Mouse (Mus musculus): ENCODE results near the gene Skp2. TPM values are rescaled to one million over a fixed set of nuclear protein-coding genes. Genes with fewer than 3 reads are reported as not detected.
"Not testable (repeated sequence)": the region's sequence is repeated elsewhere in the genome, so short reads cannot be mapped to it uniquely, and the experiment has no call there.

The Skp2 gene
- polyA plus RNA-seq (2016; fragmentation: Nextera tagmentation; extraction: Ambion mirVana) = 128 and 129 TPM in 2 replicates

- H3K4me1 ChIP-seq = no peaks in the 10 kb centered on the region
- H3K27me3 ChIP-seq (replicated peaks; ENCODE audit: low read depth, poor library complexity, severe bottlenecking) = no peaks in the 10 kb centered on the region
- H3K4me3 ChIP-seq = no peak within 1 kb of the TSS
- peaks cover 66% of the 10 kb centered on the region for H3K36me3 ChIP-seq (replicated peaks)
- DNase-seq (ENCODE audit: low spot score) = no peak
- H3K27ac ChIP-seq (replicated peaks) = no peak within 1 kb of the TSS
- no peaks in the 10 kb centered on the region for H3K9me3 ChIP-seq
Observed at GRCm38 (mm10) chr15:9155325-9155724, at the start of gene Skp2. TSS of gene Skp2 (minus strand) at chr15:9155425.

- Histone ChIP-seq H3K4me1 (no peaks in the 10 kb centered on the region), H3K27ac (replicated peaks) (no peak overlapping the region), H3K27me3 (replicated peaks; ENCODE audit: low read depth, poor library complexity, severe bottlenecking) (no peaks in the 10 kb centered on the region), H3K36me3 (replicated peaks) (peaks cover 24% of the 10 kb centered on the region), H3K4me3 (no peak overlapping the region), H3K9me3 (no peaks in the 10 kb centered on the region)
- no peak for DNase-seq (ENCODE audit: low spot score)
- WGBS = 57% methylated on average over 6 of the region's 6 CpGs
Observed at GRCm38 (mm10) chr15:9198421-9198820, 43.2 kb upstream of the Skp2 start.

GRCm38 (mm10) chr15:9192685-9193084 is 37.5 kb upstream of the Skp2 start:
- not testable (repeated sequence) for H3K4me3 ChIP-seq; H3K27ac ChIP-seq (replicated peaks); H3K4me1 ChIP-seq; DNase-seq (ENCODE audit: low spot score); H3K9me3 ChIP-seq; H3K27me3 ChIP-seq (replicated peaks; ENCODE audit: low read depth, poor library complexity, severe bottlenecking)
- H3K36me3 ChIP-seq (replicated peaks) = peaks cover 47% of the 10 kb centered on the region

GRCm38 (mm10) chr15:9189796-9190195 is 34.6 kb upstream of the Skp2 start:
- Histone ChIP-seq H3K36me3 (replicated peaks) (peaks cover 46% of the 10 kb centered on the region), H3K9me3 (no peaks in the 10 kb centered on the region), H3K27me3 (replicated peaks; ENCODE audit: low read depth, poor library complexity, severe bottlenecking) (no peaks in the 10 kb centered on the region), H3K4me1 (no peaks in the 10 kb centered on the region), H3K4me3 (no peak overlapping the region), H3K27ac (replicated peaks) (no peak overlapping the region)
- WGBS = 67% methylated on average over 2 of the region's 2 CpGs
- DNase-seq (ENCODE audit: low spot score) = no peak

GRCm38 (mm10) chr15:9183995-9184394 is 28.8 kb upstream of the Skp2 start:
- Histone ChIP-seq H3K27me3 (replicated peaks; ENCODE audit: low read depth, poor library complexity, severe bottlenecking) (no peaks in the 10 kb centered on the region), H3K4me1 (no peaks in the 10 kb centered on the region), H3K36me3 (replicated peaks) (peaks cover 44% of the 10 kb centered on the region), H3K9me3 (no peaks in the 10 kb centered on the region), H3K4me3 (no peak overlapping the region), H3K27ac (replicated peaks) (no peak overlapping the region)
- DNase-seq (ENCODE audit: low spot score) = no peak
- WGBS = 93% methylated on average over 5 of the region's 5 CpGs

GRCm38 (mm10) chr15:9177038-9177437 is 21.8 kb upstream of the Skp2 start:
- DNase-seq (ENCODE audit: low spot score) = no peak
- Histone ChIP-seq H3K27ac (replicated peaks) (no peak overlapping the region), H3K4me1 (no peaks in the 10 kb centered on the region), H3K27me3 (replicated peaks; ENCODE audit: low read depth, poor library complexity, severe bottlenecking) (no peaks in the 10 kb centered on the region), H3K4me3 (no peak overlapping the region), H3K9me3 (no peaks in the 10 kb centered on the region), H3K36me3 (replicated peaks) (peaks cover 45% of the 10 kb centered on the region)
- 93% methylated on average over 3 of the region's 3 CpGs for WGBS

GRCm38 (mm10) chr15:9164125-9164524 is 8.9 kb upstream of the Skp2 start:
- H3K4me1 ChIP-seq = no peaks in the 10 kb centered on the region
- no peaks in the 10 kb centered on the region for H3K27me3 ChIP-seq (replicated peaks; ENCODE audit: low read depth, poor library complexity, severe bottlenecking)
- H3K4me3 ChIP-seq = no peak overlapping the region
- WGBS = 72% methylated on average over 6 of the region's 6 CpGs
- H3K36me3 ChIP-seq (replicated peaks) = peaks cover 51% of the 10 kb centered on the region
- H3K27ac ChIP-seq (replicated peaks) = no peak overlapping the region
- no peak for DNase-seq (ENCODE audit: low spot score)
- no peaks in the 10 kb centered on the region for H3K9me3 ChIP-seq

- H3K9me3 ChIP-seq = no peaks in the 10 kb centered on the region
- 87% methylated on average over 4 of the region's 4 CpGs for WGBS
- peaks cover 48% of the 10 kb centered on the region for H3K36me3 ChIP-seq (replicated peaks)
- no peaks in the 10 kb centered on the region for H3K4me1 ChIP-seq
- H3K4me3 ChIP-seq = no peak overlapping the region
- no peak overlapping the region for H3K27ac ChIP-seq (replicated peaks)
- no peaks in the 10 kb centered on the region for H3K27me3 ChIP-seq (replicated peaks; ENCODE audit: low read depth, poor library complexity, severe bottlenecking)
- no peak for DNase-seq (ENCODE audit: low spot score)
Observed at GRCm38 (mm10) chr15:9162557-9163070, 7.4 kb upstream of the Skp2 start.

GRCm38 (mm10) chr15:9140684-9141171 is 14.5 kb downstream of the Skp2 start:
- no peaks in the 10 kb centered on the region for H3K27me3 ChIP-seq (replicated peaks; ENCODE audit: low read depth, poor library complexity, severe bottlenecking)
- H3K27ac ChIP-seq (replicated peaks) = peak overlapping the region; percentile 89
- H3K36me3 ChIP-seq (replicated peaks) = peaks cover 37% of the 10 kb centered on the region
- 0% methylated on average over 37 of the region's 37 CpGs for WGBS
- H3K4me1 ChIP-seq = peaks cover 25% of the 10 kb centered on the region
- peak overlapping the region; percentile 88 for H3K4me3 ChIP-seq
- DNase-seq (ENCODE audit: low spot score) = no peak
- no peaks in the 10 kb centered on the region for H3K9me3 ChIP-seq

- peaks cover 39% of the 10 kb centered on the region for H3K36me3 ChIP-seq (replicated peaks)
- peak; percentile 97 for DNase-seq (ENCODE audit: low spot score)
- peak within 1 kb of the TSS; percentile 88 for H3K4me3 ChIP-seq
- H3K27ac ChIP-seq (replicated peaks) = peak within 1 kb of the TSS; percentile 89
- under 1% methylated on average over 34 of the region's 34 CpGs for WGBS
- H3K27me3 ChIP-seq (replicated peaks; ENCODE audit: low read depth, poor library complexity, severe bottlenecking) = no peaks in the 10 kb centered on the region
- peaks cover 26% of the 10 kb centered on the region for H3K4me1 ChIP-seq
- no peaks in the 10 kb centered on the region for H3K9me3 ChIP-seq
Observed at GRCm38 (mm10) chr15:9140252-9140680, 15.0 kb downstream of the Skp2 start, which contains the start of gene Lmbrd2. TSS of gene Lmbrd2 (plus strand) at chr15:9140550.

GRCm38 (mm10) chr15:9139447-9139846 is 15.8 kb downstream of the Skp2 start:
- H3K27me3 ChIP-seq (replicated peaks; ENCODE audit: low read depth, poor library complexity, severe bottlenecking) = no peaks in the 10 kb centered on the region
- peak; percentile 19 for DNase-seq (ENCODE audit: low spot score)
- H3K27ac ChIP-seq (replicated peaks) = peak overlapping the region; percentile 89
- H3K36me3 ChIP-seq (replicated peaks) = peaks cover 45% of the 10 kb centered on the region
- 36% methylated on average over 10 of the region's 10 CpGs for WGBS
- H3K4me3 ChIP-seq = peak overlapping the region; percentile 88
- no peaks in the 10 kb centered on the region for H3K9me3 ChIP-seq
- peaks cover 29% of the 10 kb centered on the region for H3K4me1 ChIP-seq

GRCm38 (mm10) chr15:9134891-9135507 is 20.2 kb downstream of the Skp2 start:
- Histone ChIP-seq H3K4me3 (no peak overlapping the region), H3K27ac (replicated peaks) (no peak overlapping the region), H3K4me1 (peaks cover 27% of the 10 kb centered on the region), H3K36me3 (replicated peaks) (peaks cover 87% of the 10 kb centered on the region), H3K9me3 (no peaks in the 10 kb centered on the region), H3K27me3 (replicated peaks; ENCODE audit: low read depth, poor library complexity, severe bottlenecking) (no peaks in the 10 kb centered on the region)
- WGBS = 79% methylated on average over 6 of the region's 6 CpGs
- DNase-seq (ENCODE audit: low spot score) = peak; percentile 22

- Histone ChIP-seq H3K36me3 (replicated peaks) (peaks cover 97% of the 10 kb centered on the region), H3K4me1 (peaks cover 10% of the 10 kb centered on the region; the same call in 1 of the 2 replicates), H3K27me3 (replicated peaks; ENCODE audit: low read depth, poor library complexity, severe bottlenecking) (no peaks in the 10 kb centered on the region), H3K9me3 (no peaks in the 10 kb centered on the region), H3K27ac (replicated peaks) (no peak overlapping the region), H3K4me3 (no peak overlapping the region)
- no peak for DNase-seq (ENCODE audit: low spot score)
- 92% methylated on average over 13 of the region's 13 CpGs for WGBS
Observed at GRCm38 (mm10) chr15:9132693-9133443, 22.4 kb downstream of the Skp2 start.
